Mouse (Mus musculus) neural tube, embryonic 14.5 days (tissue): ENCODE results near the gene Ubxn2a. TPM values are rescaled to one million over a fixed set of nuclear protein-coding genes. Genes with fewer than 3 reads are reported as not detected.
"Not testable (repeated sequence)": the region's sequence is repeated elsewhere in the genome, so short reads cannot be mapped to it uniquely, and the experiment has no call there.

Source experiments
- ATAC-seq: fragments of 200-750 bp; cut with Nextera tagmentation; 2 replicates; pipeline ENCODE4 v1.8.0; 2017; ENCODE audit warnings: low read depth, mild to moderate bottlenecking, moderate TSS enrichment, moderate library complexity
- H3K27ac ChIP-seq: fragments of 300-500 bp; sonication (generic); 2 replicates; pipeline ENCODE4 v1.5.1; 2014; ENCODE audit warnings: low read depth, mild to moderate bottlenecking, control low read depth, low read length, moderate library complexity, mixed read lengths
- H3K27me3 ChIP-seq: fragments of 300-500 bp; sonication (generic); 2 replicates; pipeline ENCODE4 v1.6.1; 2014; ENCODE audit warnings: low read length; ENCODE audit not compliant: control insufficient read depth, insufficient read depth
- H3K36me3 ChIP-seq: fragments of 300-500 bp; sonication (generic); 2 replicates; pipeline ENCODE4 v1.6.1; 2014; ENCODE audit warnings: low read length, mixed read lengths; ENCODE audit not compliant: control insufficient read depth, insufficient read depth
- H3K4me1 ChIP-seq: fragments of 300-500 bp; sonication (generic); 2 replicates; pipeline ENCODE4 v1.6.1; 2014; ENCODE audit warnings: low read length; ENCODE audit not compliant: control insufficient read depth, insufficient read depth
- H3K4me2 ChIP-seq: fragments of 300-500 bp; sonication (generic); 2 replicates; pipeline ENCODE4 v1.6.1; 2014; ENCODE audit warnings: mild to moderate bottlenecking, low read depth, low read length, control low read depth
- H3K4me3 ChIP-seq: fragments of 300-500 bp; sonication (generic); 2 replicates; pipeline ENCODE4 v1.5.1; 2014; ENCODE audit warnings: low read depth, low read length, control low read depth, mixed read lengths
- H3K9ac ChIP-seq: fragments of 300-500 bp; sonication (generic); replicated peaks from 2 replicates; pipeline ENCODE4 v1.6.1; 2014; ENCODE audit warnings: low read depth, mild to moderate bottlenecking, control low read depth, low read length, mixed read lengths
- H3K9me3 ChIP-seq: fragments of 300-500 bp; sonication (generic); 2 replicates; pipeline ENCODE4 v1.6.1; 2016; ENCODE audit warnings: low read length; ENCODE audit not compliant: control insufficient read depth
- WGBS: fragments of 180-500 bp; shearing (Covaris S2); extraction: QIAGEN DNeasy Blood & Tissue Kit; methylation state at CpG from one replicate; pipeline ENCODE4 v1.1.7; 2014; 5-methylcytosine and 5-hydroxymethylcytosine counted together
- polyA plus RNA-seq: library from polyadenylated mRNA; unstranded; fragments of >200 nt; fragmentation: Nextera tagmentation; extraction: Ambion mirVana; gene quantifications from 2 replicates; pipeline ENCODE4 v1.2.1, GENCODE M21; 2014

The Ubxn2a gene
- polyA plus RNA-seq, 1 experiment from 2014 or later: 47.3 TPM

DNA sequence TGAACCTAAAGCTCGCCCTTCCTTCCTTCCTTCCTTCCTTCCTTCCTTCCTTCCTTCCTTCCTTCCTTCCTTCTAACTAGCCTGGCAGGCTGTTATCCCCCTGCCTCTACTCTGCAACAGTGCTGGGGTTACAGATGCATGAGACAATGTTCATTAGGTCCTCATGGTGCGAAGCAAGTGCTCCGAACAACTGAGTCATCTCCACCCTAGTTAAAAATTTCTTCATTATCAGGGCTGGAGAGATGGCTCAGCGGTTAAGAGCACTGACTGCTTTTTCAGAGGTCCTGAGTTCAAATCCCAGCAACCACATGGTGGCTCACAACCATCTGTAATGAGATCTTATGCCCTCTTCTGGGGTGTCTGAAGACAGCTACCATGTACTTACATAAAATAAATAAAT is 20.9 kb downstream of the Ubxn2a start:
- not testable (repeated sequence) for H3K4me2 ChIP-seq, H3K36me3 ChIP-seq, H3K27me3 ChIP-seq, ATAC-seq, H3K4me3 ChIP-seq, H3K9ac ChIP-seq, H3K27ac ChIP-seq, H3K9me3 ChIP-seq, H3K4me1 ChIP-seq
- 97% methylated on average over 4 of the region's 4 CpGs for WGBS

DNA sequence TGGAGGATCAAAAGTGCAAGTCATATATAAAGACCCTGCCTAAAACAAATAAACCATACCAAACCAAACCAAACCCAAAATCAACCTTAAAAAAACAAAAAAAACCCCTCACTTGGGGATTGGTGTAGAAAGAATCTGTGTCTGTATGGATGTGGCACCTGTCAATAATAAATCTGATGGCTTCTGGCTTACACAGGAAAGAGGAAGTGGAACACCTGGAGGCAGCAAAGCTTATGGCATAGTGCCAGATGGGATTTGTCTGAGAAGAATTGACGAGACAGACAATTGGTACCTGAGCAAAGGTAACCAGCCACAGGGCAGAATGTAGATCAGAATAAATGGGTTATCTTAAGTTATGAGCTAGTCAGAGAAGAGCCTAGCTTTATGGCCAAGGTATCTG is 22.4 kb downstream of the Ubxn2a start:
- Histone ChIP-seq H3K9ac (no peak overlapping the region), H3K4me2 (no peak overlapping the region), H3K27ac (no peak overlapping the region), H3K9me3 (no peaks in the 10 kb centered on the region), H3K4me1 (no peaks in the 10 kb centered on the region), H3K4me3 (no peak overlapping the region), H3K36me3 (peaks cover 4% of the 10 kb centered on the region; the same call in 1 of the 2 replicates), H3K27me3 (no peaks in the 10 kb centered on the region)
- WGBS: 89% methylated on average over 1 of the region's 1 CpGs
- no peak for ATAC-seq

DNA sequence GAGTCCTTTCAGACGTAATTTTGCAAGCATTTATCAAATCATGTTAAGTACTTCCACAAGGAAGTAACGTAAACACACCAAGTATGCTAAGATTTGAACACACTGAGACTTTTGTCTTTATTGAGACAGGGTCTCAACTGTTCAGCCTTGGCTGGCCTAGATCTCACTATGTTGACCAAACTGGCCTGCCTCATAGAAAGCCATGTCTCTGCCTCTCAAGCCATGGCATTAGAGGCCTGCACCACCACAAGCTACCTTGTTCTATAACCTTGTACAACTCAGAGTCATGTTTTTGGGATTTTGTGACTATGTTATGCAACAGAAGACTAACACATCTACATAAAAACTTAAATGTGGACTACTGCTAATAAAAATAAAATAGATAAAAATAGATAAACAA is 25.4 kb downstream of the Ubxn2a start:
- Histone ChIP-seq H3K27me3 (no peaks in the 10 kb centered on the region), H3K9ac (no peak overlapping the region), H3K27ac (no peak overlapping the region), H3K9me3 (no peaks in the 10 kb centered on the region), H3K4me1 (no peaks in the 10 kb centered on the region), H3K4me2 (no peak overlapping the region), H3K4me3 (no peak overlapping the region), H3K36me3 (peaks cover 7% of the 10 kb centered on the region; the same call in 1 of the 2 replicates)
- ATAC-seq: no peak
- 84% methylated on average over 2 of the region's 2 CpGs for WGBS

DNA sequence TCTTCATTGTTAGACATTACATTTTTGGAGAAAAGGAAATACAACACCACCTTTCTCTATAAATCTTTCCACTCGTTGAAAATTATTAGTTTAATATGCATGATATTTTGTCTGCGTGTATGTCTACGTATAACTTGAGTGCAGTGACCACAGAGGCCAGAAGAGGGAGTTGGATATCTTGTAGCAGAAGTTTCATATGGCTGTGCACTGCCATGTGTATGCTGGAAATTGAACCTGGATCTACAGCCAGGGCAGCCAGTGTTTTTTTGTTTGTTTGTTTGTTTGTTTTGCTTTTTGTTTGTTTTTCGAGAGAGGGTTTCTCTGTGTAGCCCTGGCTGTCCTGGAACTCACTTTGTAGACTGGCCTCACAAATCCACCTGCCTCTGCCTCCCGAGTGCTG is 28.5 kb downstream of the Ubxn2a start:
- Histone ChIP-seq H3K9me3 (no peaks in the 10 kb centered on the region), H3K4me1 (no peaks in the 10 kb centered on the region), H3K36me3 (peaks cover 7% of the 10 kb centered on the region; the same call in 1 of the 2 replicates), H3K4me3 (no peak overlapping the region), H3K27me3 (no peaks in the 10 kb centered on the region), H3K4me2 (no peak overlapping the region), H3K27ac (no peak overlapping the region), H3K9ac (no peak overlapping the region)
- no peak for ATAC-seq
- WGBS: 95% methylated on average over 5 of the region's 5 CpGs

DNA sequence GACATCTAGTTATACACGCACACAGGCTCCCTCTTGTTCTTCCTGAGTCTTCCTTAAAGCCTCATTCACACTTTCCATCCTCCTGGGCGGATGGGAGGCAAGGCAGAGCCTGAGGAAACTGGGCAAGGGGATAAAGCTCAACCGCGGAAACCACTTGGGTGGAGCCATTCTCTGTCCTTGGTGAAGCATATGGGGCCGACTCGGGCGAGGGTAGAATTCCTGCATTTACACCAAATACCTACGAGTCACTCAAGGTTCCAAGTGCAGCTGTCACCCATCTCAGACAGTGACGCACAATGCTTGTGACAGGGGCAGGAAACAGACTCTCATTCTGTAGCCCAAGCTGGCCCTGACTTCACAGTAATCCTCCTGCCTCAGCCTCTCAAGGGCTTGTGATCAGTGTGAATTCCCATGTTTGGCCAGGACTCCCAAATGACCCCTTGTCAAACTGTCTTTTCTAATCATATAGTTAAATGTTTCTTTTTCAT is 29.2 kb downstream of the Ubxn2a start:
- 82% methylated on average over 9 of the region's 9 CpGs for WGBS
- Histone ChIP-seq H3K9ac (no peak overlapping the region), H3K27ac (no peak overlapping the region), H3K27me3 (no peaks in the 10 kb centered on the region), H3K9me3 (no peaks in the 10 kb centered on the region), H3K4me3 (no peak overlapping the region), H3K4me1 (no peaks in the 10 kb centered on the region), H3K36me3 (peaks cover 7% of the 10 kb centered on the region; the same call in 1 of the 2 replicates), H3K4me2 (no peak overlapping the region)
- no peak for ATAC-seq

DNA sequence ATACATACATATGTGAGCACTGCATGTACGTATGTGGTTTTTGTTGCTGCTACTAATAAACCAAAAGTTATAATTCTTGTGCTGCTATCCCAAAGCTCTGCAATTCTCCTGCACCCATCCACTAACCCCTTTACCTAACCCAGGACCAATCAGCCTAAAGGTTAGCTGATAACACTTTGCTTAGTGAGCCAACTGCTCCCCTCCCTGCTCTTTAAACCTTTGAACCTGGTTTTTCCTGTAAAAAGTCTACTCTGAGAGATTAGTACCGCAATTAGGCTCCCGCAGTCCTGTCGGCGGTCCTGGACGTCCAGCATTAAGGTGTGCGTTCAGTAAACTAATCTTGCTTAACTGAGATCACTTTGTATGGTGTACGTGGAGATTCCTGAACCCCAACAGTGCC is 31.9 kb downstream of the Ubxn2a start:
- H3K4me1 ChIP-seq: no peaks in the 10 kb centered on the region

DNA sequence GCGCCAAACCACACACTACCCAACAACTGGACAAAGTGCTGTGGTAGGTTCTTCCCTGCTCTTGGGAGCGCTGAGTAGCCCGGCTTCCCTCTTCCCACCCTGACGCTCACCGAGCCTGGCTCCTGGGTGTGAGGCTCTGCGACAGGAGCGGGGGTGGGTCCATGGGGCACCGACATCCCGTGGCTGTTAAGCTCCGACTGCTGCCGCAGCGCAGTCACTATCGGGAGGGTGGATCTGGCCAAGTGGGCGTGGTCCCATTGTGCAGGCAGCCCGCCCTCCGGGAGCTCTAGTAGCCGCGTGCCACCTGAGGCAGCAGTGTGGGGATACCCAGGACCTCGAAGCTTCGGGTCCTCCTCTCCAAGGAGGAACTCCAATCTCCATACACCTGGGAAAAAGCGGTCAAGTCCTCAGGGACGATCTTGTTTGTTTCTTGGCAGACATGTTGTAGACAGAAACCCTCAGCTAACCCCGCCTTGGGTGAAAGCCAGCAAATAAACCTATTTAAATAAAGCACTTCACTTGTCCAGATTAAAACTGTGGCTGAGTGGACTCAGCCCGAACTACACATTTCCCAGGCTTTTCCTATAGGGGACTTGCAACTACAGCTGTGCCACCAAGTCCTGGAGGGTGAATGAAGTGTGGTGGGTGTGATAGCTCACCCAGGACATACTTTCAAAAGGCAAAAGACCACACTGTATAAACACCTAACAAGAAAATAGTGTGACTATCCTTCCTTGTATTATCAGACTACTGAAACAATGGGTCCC is 33.2 kb downstream of the Ubxn2a start, which contains the start of gene Mfsd2b:
Gene Mfsd2b, minus strand, starts transcription at position 199 of the 767 bp plus-strand sequence.
- H3K4me3 ChIP-seq: peak within 1 kb of the TSS; percentile 35
- H3K4me2 ChIP-seq: peak within 1 kb of the TSS; percentile 90
- no peak within 1 kb of the TSS for H3K27ac ChIP-seq
- peak; percentile 91 for ATAC-seq
- H3K9ac ChIP-seq: peak within 1 kb of the TSS; percentile 43
- H3K4me1 ChIP-seq: no peaks in the 10 kb centered on the region
- no peaks in the 10 kb centered on the region for H3K27me3 ChIP-seq
- WGBS: 5% methylated on average over 24 of the region's 24 CpGs
- H3K9me3 ChIP-seq: no peaks in the 10 kb centered on the region
- H3K36me3 ChIP-seq: peaks cover 2% of the 10 kb centered on the region; the same call in 1 of the 2 replicates

More for the DNA sequence above, 31.9 kb downstream of the Ubxn2a start:
- Histone ChIP-seq H3K9me3 (no peaks in the 10 kb centered on the region), H3K9ac (no peak overlapping the region), H3K4me2 (no peak overlapping the region), H3K27me3 (no peaks in the 10 kb centered on the region), H3K4me3 (no peak overlapping the region), H3K36me3 (peaks cover 3% of the 10 kb centered on the region; the same call in 1 of the 2 replicates), H3K27ac (no peak overlapping the region)
- ATAC-seq: no peak
- 92% methylated on average over 8 of the region's 8 CpGs for WGBS

DNA sequence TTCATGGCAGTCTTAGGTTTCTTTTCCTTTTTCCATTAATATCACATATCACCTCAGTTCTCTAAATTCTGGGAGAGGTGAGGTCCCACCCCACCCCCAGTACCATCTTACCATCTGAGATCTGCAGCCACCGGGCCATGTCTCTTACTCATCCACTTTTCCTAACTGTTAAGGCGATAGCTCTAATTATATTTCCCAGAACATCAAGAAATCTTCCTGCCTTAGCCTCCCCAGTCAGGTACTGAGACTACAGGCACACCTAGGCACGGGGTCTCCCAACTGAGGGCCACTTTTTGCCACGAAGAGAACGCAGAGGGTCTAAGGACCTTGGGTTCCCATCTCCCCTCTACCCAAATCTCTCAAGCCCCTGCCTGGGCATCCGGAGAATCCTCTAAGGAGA is 34.0 kb downstream of the Ubxn2a start:
- Histone ChIP-seq H3K27ac (no peak overlapping the region), H3K9ac (peak overlapping the region; percentile 43; the same call in 1 of the 2 replicates), H3K4me3 (no peak overlapping the region), H3K36me3 (no peaks in the 10 kb centered on the region), H3K27me3 (no peaks in the 10 kb centered on the region), H3K4me2 (peak overlapping the region; percentile 90), H3K4me1 (no peaks in the 10 kb centered on the region), H3K9me3 (no peaks in the 10 kb centered on the region)
- no peak for ATAC-seq
- WGBS: 85% methylated on average over 6 of the region's 6 CpGs

DNA sequence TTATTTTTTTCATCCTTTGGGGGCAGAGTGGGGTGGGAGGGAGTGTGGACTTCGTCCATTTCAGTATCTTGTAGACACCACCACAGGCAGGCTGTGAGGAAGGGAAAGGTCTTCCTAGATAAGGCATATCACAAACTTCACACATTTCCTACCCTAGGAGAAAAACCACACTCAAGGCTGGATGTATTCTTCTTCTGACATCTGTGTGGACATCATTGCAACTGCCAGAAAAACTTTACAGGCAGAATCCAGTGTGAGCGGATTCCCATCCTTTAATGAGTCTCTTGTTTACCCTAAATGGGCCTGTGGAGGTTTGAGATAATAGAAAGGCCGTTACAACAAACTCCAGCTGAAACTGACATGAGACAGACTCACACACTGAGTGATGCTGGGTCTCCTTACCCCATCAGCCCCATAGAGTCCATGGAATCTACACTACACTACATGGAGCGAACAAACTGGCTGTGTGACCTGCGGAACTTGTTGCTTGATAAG is 34.5 kb downstream of the Ubxn2a start:
- Histone ChIP-seq H3K36me3 (no peaks in the 10 kb centered on the region), H3K4me2 (no peak overlapping the region), H3K9ac (no peak overlapping the region), H3K4me3 (no peak overlapping the region), H3K9me3 (no peaks in the 10 kb centered on the region), H3K27ac (no peak overlapping the region), H3K4me1 (no peaks in the 10 kb centered on the region), H3K27me3 (no peaks in the 10 kb centered on the region)
- no peak for ATAC-seq
- 70% methylated on average over 5 of the region's 5 CpGs for WGBS
